Mouse (Mus musculus) frontal cortex, adult (tissue): Measurements from ENCODE around the gene Kcna7.

Experiments
- ATAC-seq: cut with Nextera tagmentation; 2 replicates; pipeline ENCODE4 v1.9.2; 2017; ENCODE audit warnings: mild to moderate bottlenecking, moderate library complexity, mixed read lengths; ENCODE audit not compliant: low TSS enrichment

The Kcna7 gene

DNA sequence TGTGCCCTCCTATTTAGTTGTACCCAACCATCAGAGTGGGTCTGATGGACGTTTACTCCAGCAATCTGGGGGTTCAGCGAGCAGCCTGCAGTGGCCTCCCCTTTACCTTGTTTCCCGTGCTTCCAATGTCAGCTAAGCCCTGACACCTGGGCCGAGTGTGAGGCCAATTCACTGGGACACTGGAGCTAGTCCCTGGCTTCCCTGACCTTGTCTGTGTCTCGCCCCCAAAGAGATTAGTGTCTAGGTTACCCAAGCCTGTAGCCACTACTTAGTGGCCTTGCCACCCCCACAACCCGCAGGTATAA, 15.1 kb downstream of the Kcna7 start, which contains the start of gene Lhb:
Gene Lhb, plus strand, starts transcription at position 206 of the 305 bp plus-strand sequence.
- ATAC-seq: no peak

DNA sequence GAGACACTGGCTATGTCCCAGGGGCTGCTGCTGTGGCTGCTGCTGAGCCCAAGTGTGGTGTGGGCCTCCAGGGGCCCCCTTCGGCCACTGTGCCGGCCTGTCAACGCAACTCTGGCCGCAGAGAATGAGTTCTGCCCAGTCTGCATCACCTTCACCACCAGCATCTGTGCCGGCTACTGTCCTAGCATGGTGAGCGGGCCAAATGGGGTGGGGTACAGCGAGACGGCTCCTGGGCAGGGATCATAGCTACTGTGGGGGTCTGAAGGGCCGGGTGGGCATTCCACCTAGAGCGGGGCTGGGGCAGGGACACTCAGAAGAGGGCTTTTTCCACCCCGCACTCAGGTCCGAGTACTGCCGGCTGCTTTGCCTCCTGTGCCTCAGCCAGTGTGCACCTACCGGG, 15.7 kb downstream of the Kcna7 start:
- ATAC-seq: no peak

DNA sequence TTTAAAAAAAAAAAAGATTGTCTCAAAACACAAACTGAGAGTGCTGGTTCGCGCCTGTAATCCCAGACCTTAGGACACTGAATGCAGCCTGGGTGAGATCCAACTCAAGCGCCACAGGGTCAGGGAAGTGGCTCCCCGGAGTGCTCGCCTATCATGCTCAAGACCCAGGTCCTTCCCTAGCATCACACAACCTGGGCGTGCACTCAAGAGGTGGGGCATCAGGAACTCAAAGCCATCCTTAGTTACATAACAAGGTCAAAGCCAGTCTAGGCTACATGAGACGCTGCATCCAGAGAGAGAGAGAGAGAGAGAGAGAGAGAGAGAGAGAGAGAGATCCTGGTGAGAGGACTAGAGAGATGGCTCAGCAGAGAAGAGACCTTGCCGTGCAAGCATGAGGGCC, 21.1 kb downstream of the Kcna7 start:
- ATAC-seq: no peak

DNA sequence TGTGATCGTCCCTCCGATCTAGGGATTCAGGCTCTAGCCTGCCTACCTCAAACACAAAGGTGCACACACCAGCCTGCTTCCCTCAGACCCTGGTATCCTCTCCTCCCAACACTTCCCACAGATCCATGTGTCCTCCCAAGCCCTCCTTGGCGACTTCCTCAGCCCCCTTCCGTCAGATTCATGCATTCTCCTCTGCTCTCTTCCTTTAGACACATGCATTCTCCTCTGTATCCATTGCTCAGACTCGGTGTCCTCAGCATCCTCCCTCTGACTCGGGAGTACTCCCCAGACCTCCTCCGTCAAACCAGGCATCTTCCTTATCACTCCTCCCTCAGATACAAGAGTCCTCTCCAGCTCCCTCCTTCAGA, 28.4 kb downstream of the Kcna7 start:
- ATAC-seq: no peak

DNA sequence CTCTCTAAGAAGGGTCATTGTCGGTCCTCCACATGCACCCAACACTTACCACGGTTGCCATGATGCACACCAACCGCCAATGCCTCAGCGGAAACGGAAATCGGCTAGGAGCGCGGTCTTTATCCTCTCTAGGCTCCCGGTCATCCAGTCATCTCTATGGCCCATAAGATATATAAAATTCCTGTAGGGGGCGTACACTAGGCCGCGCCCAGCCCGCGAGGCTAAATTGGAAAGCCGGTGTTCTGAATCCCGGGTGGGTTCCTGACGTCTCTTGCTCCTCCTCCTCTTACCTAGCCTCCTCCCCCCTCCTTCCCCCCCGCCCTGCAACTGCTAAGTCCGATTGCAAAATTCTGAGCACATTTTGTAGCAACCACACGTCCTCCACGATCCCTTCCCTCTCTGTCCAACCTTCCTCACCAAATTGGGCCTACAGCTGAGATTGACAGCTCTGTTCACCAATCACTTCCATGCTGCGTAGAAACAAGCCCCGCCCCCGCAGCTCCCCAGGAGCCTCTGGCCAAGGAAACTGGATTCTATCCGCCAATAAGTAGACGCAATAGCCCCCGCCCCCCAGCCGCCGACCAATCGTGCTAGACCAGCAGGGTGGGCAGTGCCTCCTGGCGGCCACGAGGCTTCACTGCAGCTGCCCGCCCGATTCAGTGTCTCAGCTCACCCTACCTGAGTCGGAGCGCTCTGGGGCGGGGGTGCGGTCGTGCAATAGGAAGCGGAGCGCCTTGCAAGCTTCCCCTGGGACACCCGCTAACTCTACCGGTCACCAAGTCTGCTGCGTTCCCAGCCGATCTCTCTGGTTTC, 29.0 kb downstream of the Kcna7 start, which contains the start of gene Gys1:
Gene Gys1, plus strand, starts transcription at position 642 of the 813 bp plus-strand sequence.
- ATAC-seq: peak; percentile 90

DNA sequence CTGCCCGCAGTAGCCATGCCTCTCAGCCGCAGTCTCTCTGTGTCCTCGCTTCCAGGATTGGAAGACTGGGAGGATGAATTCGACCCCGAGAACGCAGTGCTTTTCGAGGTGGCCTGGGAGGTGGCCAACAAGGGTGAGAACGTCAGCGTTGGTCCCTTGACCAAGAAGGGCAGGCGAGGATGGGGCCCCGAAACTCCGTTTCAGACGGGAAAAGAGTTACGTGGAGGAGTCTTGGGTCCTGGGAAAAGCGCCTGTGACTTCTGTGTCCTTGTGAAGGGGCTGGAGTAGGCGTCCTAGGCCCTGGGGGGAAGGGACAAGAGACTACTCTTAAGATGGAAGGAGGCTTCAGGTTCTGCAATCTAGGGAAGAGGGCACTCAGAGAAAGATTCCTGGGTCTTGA, 29.6 kb downstream of the Kcna7 start:
- 0 out of 2 replicates have a peak, but pooled peaks have one; percentile 7 for ATAC-seq

DNA sequence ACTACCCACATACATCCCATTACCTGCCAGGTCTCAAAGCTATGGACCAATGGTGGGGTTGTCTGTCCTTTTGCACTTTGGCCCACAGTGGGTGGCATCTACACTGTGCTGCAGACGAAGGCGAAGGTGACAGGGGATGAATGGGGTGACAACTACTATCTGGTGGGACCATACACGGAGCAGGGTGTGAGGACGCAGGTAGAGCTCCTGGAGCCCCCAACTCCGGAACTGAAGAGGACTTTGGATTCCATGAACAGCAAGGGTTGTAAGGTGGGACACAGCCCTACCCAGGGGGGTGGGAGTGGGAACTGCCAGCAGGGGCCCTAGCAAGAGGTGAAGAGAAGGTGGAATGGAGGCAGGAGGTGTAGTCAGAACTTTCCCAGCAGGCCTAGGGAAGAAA, 31.0 kb downstream of the Kcna7 start:
- ATAC-seq: no peak

DNA sequence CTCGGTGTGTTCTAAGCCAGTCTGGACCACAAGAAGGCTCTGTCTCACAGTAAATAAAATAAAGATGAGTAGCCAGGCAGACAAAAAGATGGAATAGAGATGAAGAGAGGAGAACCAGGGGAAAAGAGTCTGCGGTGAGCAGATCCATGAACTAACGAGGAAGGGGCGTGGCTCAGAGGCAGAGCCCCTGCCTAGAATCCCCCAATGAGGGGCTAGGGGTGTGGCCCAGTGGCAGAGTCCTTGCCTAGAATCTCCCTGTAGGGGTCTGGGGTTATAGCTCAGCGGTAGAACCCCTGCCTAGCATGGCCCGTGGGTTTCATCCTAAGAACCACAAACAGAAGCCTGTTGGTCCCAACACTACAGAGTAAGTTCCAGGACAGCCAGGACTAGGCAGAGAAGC, 31.6 kb downstream of the Kcna7 start:
- ATAC-seq: no peak

DNA sequence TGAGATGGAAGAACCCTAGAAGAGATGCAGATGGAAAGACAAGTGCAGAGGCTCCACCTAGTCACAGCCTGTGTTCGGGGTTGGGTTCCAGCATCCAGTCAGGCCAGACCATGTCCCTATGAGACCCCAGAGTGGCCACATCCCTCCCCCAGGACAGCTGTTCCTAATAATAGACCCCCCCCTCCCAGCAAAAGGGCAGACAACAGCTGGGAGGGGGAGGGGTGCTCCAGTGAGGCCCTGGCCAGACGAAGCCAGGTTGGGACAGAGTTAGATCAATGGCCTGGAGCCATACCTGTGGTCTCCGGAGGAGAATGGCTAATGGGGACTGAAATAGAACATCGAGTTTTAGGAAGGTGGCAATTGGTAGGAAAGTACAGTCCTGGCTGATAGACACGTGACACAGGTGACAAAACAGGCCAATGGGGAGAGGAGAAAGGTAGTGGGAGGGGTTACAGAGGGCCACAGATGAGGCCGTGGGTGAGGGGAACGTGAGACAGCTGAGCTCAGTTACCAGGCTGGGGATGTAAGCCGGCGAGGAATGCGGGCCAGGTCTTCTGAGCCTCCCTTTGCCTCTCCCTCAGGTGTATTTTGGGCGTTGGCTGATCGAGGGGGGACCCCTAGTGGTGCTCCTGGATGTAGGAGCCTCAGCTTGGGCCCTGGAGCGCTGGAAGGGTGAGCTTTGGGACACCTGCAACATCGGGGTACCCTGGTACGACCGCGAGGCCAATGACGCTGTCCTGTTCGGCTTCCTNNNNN, 32.2 kb downstream of the Kcna7 start, which contains the start of gene Ruvbl2:
Gene Ruvbl2, minus strand, starts transcription at position 576 of the 756 bp plus-strand sequence.
- no peak for ATAC-seq

DNA sequence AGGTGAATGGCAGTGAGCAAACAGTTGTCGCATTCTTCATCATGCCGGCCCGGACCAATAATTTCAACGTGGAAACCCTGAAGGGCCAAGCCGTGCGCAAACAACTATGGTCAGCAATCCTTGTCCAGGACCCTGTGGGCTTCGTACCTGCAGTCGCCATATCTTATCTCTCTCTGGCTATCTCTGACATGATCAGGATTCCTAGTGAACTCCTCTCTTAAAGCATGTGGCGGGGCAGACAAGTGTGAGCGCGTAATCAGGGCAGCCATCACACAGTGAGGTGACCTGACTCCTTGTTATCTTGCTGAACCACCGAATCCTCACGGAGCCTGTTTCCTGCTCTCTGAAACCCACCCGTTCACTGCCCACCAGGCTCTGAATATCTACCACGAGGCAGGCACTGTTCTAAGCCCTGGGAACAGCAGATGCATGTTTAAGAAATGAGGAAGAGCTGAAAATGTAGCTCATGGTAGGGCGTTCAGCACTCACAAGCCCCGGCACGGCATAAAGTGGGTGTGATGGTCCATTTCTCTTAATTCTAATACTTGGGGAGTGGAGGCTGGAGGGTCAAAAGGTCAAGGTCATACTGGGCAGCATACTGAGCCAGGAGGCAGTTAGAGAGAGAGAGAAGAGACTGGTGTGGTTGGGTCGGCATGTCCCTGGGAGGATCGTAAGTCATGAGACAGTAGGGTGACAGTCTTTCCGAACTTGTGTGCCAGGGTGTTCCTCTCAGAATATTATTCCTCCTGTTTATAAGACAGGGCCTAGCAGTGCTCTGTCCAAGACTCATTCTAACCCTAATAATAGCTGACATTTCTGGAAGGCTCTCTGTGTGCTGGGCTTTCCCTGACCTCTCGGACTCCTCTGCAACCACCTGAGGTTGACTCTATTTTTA, 38.3 kb downstream of the Kcna7 start:
- no peak for ATAC-seq

DNA sequence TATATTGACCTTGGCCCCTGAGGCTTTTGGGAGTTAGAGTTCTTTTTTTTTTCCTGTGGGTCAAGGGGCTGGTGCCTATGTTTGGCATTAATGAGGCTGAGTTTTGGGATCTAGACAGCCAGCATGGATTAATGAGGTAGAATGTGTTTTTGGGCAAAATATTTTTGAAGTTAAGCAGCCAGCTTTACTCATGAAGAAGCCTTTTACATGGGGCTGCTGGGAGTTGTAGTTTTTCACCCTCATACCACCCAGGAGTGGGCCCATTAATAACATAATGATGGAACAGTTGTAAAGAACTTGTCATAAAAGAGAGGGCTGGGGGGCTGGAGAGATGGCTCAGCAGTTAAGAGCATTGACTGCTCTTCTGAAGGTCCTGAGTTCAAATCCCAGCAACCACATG, 41.1 kb downstream of the Kcna7 start:
- ATAC-seq: no peak

DNA sequence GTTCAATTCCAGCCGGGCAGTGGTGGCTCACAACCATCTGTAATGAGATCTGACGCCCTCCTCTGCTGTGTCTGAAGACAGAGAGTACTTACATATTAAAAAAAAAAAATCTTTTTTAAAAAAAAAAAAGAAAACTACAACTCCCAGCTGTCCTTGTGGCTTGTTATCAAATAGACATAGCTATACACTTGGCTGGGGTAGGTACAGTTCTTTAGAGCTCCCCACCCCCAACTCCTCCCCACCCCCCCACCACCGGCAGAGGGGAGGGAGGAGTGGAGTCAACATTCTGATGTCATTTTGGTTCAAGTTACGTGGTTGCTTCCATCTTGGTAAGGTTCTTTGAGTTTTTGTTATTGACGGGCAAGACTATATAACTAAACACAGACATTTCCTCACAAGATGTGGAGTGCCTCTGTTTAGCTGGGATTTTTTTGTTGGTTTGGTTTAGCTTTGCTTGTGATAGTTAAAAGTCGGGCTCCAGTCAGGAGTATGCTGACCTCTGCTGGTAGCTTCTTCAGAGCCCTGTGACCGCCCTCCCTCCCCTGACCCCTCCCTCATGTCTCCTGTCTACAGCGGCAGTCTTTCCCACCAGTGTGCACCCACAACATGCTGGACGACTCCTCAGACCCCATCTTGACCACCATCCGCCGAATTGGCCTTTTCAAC, 42.0 kb downstream of the Kcna7 start:
- no peak for ATAC-seq

DNA sequence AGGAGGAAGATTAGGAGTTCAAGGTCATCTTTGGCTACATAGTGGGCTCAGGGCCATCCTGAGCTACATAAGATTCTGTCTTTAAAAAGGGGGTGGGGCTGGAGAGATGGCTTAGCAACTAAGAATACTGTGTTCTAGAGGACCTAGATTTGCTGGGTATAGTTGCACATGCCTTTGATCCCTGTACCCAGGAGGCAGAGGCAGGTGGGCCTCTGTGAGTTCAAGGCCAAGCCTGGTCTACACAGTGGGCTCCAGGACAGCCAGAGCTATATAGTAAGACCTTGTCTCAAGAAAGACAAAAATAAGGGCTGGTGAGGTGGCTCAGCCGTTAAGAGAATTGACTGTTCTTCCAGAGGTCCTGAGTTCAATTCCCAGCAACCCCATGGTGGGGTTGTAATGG, 44.5 kb downstream of the Kcna7 start:
- ATAC-seq: no peak

DNA sequence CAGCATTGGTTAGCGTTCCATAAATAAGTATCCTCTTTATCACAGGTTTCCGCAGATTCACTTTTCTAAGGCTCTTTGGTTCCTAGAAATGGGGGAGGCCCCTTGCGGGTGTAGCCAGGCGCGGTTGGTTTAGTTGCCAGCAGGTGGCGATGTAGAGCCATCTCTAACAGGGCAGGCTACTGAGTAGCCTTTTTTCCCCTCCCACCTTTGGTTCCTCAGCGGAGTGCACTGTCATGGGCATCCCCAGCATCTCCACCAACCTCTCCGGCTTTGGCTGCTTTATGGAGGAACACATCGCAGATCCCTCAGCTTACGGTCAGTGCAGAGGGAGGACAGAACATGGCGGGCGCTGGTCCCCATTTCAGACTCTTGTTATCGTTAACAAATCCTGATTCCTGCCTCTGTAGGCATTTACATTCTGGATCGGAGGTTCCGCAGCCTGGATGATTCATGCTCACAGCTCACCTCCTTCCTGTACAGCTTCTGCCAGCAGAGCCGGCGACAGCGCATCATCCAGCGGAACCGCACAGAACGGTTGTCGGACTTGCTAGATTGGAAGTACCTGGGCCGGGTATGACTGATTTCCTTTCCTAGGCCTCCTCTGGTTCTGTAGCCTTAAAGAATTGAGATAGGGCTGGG, 46.0 kb downstream of the Kcna7 start:
- ATAC-seq: peak; percentile 82

DNA sequence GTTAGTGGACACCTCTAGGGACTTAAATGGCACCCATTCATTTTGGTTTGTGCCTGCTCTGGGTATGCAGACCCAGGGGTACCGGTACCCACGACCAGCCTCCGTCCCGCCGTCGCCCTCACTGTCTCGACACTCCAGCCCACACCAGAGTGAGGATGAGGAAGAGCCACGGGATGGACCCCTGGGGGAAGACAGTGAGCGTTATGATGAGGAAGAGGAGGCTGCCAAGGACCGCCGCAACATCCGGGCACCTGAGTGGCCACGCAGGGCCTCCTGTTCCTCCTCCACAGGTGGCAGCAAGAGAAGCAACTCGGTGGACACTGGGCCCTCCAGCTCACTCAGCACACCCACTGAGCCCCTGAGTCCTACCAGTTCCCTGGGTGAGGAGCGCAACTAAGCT, 49.5 kb downstream of the Kcna7 start:
- ATAC-seq: no peak

DNA sequence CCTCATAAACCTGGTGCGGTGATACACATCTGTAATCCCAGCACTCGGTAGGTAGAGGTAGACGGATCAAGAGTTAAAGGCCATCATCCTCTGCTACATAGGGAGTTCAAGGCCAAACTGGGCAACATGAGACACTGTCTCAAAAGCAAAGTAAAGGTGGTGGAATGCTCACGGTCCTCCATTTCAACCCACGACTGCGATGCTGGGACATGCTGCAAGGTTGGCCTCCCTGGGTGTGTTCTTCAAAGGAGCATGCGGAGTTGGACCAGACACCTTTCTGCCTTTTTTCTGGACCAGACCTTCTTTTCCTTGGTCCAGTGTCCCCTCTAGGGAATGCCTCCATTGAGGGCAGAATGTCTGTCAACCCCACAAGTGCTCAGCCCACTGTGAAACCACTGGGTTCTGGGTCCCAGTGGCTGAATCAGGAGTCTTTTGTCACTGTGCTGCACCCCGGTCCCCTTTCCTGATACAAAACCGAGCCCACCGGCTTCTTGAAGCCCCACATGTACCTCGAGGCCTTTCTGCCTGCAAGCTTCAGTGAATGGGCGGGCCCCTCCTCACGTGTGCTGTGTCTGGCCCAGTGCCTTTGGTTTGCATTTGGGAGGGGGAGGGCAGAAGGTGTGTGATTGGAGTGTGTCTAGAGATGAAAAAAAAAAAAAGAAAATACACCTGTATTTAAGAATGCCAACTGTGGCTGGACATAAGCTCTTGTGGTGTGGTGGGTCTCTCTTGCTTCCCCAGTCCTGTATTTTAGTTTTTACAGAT, 50.7 kb downstream of the Kcna7 start:
- ATAC-seq: no peak

DNA sequence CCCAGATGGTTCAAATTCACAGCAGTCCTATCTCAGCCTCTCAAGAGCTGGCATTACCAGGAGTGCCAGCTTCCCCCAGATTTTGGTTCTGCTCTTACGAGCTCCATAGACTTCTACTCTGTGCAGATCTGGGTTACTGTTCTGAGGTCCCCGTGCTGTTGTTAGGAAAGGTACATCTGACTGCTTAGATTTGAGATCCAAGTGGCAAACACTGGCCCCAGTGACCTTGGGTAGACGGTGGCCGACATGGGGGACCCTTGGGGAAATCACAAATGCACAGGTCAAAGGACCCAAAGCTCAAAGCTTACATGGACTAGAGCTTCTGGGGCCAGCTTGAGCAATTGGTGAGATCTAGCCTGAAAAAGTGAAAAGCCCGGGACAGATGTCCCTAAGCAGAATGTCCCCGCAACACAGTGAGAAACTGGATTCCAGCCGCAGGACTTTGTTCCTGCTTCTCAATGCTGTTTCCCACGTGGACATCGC, 51.3 kb downstream of the Kcna7 start:
- ATAC-seq: no peak

DNA sequence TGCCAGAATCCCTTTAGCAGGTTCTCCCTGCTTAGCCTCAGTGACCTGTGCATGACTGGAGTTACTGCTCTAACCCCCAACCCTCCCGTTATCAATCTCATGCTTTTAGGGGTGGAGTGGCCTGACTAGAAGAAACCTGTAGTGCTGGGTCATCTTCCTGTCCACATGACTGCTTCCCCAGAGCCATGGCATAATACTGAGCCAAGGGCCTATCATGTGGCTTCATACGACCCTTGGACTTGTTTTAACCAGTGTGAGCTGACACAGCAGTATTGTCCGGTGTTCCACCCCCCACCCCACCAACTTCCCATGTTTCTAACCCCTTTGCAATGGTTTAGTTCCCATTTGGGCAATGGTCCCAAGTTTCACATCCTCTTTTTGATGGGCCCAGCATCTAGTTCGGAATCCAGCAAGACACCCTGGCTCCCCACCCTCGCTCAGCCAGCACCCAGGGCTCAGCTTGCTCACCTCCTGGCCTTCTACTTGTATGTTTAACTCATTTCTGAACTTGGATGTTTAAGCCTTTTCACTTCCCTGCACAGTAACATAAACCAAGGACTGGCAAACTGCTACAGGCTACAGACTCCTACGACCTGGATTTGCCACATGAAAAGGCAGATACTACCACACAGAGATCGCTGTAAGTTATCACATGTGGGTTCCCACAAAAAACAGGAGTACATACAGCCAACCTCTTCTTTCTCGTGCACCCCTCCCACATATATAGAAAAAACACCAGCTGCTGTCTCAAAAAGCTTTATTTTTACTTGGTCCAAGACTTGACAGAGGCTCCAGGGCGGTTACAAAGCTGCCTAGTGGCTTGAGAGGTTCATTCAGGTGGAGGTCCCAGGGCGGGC, 52.0 kb downstream of the Kcna7 start:
- ATAC-seq: no peak
